Mouse (Mus musculus) liver, embryonic 15.5 days (tissue): Measurements from ENCODE around the gene Chit1. TPM values are rescaled to one million over a fixed set of nuclear protein-coding genes. Genes with fewer than 3 reads are reported as not detected.
A peak's percentile ranks its signal among the peaks of the same experiment; 100 is the strongest.

Experiments
- ATAC-seq: fragments of 200-750 bp; cut with Nextera tagmentation; 2 replicates; pipeline ENCODE4 v1.8.0; 2017; ENCODE audit warnings: moderate number of reproducible peaks, mild to moderate bottlenecking, moderate library complexity; ENCODE audit not compliant: insufficient read depth
- H3K27ac ChIP-seq: fragments of 300-500 bp; sonication (generic); replicated peaks from 2 replicates; pipeline ENCODE4 v1.5.1; 2015; ENCODE audit warnings: mild to moderate bottlenecking, inconsistent platforms
- H3K27me3 ChIP-seq: fragments of 300-500 bp; sonication (generic); 2 replicates; pipeline ENCODE4 v1.6.1; 2015; ENCODE audit warnings: mild to moderate bottlenecking, inconsistent platforms
- H3K36me3 ChIP-seq: fragments of 300-500 bp; sonication (generic); replicated peaks from 2 replicates; pipeline ENCODE4 v1.6.1; 2015; ENCODE audit warnings: moderate library complexity, mild to moderate bottlenecking, inconsistent platforms
- H3K4me1 ChIP-seq: fragments of 300-500 bp; sonication (generic); replicated peaks from 2 replicates; pipeline ENCODE4 v1.6.1; 2015; ENCODE audit warnings: inconsistent platforms
- H3K4me2 ChIP-seq: fragments of 300-500 bp; sonication (generic); 2 replicates; pipeline ENCODE4 v1.6.1; 2015; ENCODE audit warnings: moderate library complexity, mild to moderate bottlenecking, inconsistent platforms
- H3K4me3 ChIP-seq: fragments of 300-500 bp; sonication (generic); replicated peaks from 2 replicates; pipeline ENCODE4 v1.5.1; 2015; ENCODE audit warnings: mild to moderate bottlenecking, inconsistent platforms
- H3K9ac ChIP-seq: fragments of 300-500 bp; sonication (generic); 2 replicates; pipeline ENCODE4 v1.6.1; 2015; ENCODE audit warnings: moderate library complexity, mild to moderate bottlenecking, inconsistent platforms
- H3K9me3 ChIP-seq: fragments of 300-500 bp; sonication (generic); replicated peaks from 2 replicates; pipeline ENCODE4 v1.6.1; 2016; ENCODE audit warnings: inconsistent platforms
- WGBS: fragments of 180-500 bp; shearing (Covaris S2); methylation state at CpG from one replicate; pipeline ENCODE4 v1.1.7; 2015; ENCODE audit warnings: mixed read lengths; ENCODE audit not compliant: insufficient replicate concordance; 5-methylcytosine and 5-hydroxymethylcytosine counted together
- polyA plus RNA-seq: library from polyadenylated mRNA; unstranded; fragments of >200 nt; fragmentation: Nextera tagmentation; extraction: Ambion mirVana; gene quantifications from 2 replicates; pipeline ENCODE4 v1.2.1, GENCODE M21; 2015

Gene Chit1
- polyA plus RNA-seq, 1 experiment from 2014 or later, result 0.07 TPM

DNA sequence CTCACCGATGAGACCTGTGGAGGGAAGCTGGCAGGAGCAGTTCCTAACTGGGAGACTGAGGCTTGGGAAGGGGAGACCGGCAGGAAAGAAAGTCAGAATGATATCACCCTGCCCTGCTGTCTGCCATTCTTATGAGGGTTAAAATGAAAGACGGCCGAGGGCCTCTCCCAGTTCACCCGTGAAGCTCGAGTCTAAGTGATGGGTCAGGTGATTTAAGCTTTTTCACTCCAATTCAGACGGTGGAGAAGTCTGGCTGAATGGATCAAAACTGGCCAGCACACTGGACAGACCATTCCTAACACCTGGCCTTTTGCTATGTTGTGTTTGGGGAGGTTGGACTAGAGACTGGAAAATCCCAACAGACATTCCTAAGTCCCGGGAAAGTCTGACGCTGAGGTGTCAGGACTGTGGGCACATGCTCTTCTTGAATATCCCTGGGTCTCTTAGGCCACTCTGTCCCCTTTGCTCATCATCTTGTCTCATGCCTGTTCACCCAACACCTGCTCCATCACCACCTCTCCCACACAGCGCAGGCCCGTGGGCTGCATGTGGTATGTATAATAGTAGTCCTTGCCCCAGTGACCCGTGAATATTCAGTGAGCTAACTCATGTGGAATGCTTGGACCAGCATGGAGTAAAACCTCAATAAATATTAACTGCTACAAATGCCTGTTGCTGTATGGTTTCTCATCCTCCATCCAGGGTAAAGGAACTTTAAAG lies 11.4 kb upstream of the Chit1 start:
- Histone ChIP-seq H3K27me3 (peaks cover 2% of the 10 kb centered on the region; the same call in 1 of the 2 replicates), H3K9me3 (no peaks in the 10 kb centered on the region), H3K4me3 (peak overlapping the region; percentile 61), H3K4me1 (peaks cover 75% of the 10 kb centered on the region), H3K36me3 (no peaks in the 10 kb centered on the region), H3K9ac (peak overlapping the region; percentile 69), H3K27ac (peak overlapping the region; percentile 97), H3K4me2 (peak overlapping the region; percentile 69)
- peak; percentile 51 for ATAC-seq
- 22% methylated on average over 12 of the region's 12 CpGs for WGBS

DNA sequence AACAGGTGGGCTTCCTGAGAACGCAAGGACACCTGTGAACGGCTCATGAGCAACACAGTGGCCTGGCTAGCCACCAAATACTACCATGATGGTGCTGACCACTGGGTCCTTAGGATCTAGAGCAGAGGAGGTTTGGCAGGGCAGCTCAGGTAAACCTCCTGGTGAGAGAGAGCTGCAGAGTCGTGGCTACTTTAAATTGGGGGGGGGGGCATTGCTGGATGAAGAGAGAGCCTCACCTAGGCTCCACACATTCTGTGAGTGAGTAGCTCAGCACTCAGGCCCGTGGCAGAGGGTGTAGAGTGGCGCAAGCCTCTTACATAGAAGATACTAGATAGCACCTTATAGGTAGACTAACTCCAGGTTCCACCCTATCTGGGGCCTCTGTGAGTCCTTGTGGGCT lies 10.6 kb upstream of the Chit1 start:
- peak overlapping the region; percentile 97 for H3K27ac ChIP-seq
- peak overlapping the region; percentile 12; the same call in 1 of the 2 replicates for H3K9ac ChIP-seq
- H3K36me3 ChIP-seq, result no peaks in the 10 kb centered on the region
- no peak overlapping the region for H3K4me3 ChIP-seq
- H3K27me3 ChIP-seq, result peaks cover 8% of the 10 kb centered on the region
- H3K4me2 ChIP-seq, result peak overlapping the region; percentile 69; the same call in 1 of the 2 replicates
- H3K9me3 ChIP-seq, result no peaks in the 10 kb centered on the region
- ATAC-seq, result no peak
- 67% methylated on average over 5 of the region's 5 CpGs for WGBS
- peaks cover 72% of the 10 kb centered on the region for H3K4me1 ChIP-seq

DNA sequence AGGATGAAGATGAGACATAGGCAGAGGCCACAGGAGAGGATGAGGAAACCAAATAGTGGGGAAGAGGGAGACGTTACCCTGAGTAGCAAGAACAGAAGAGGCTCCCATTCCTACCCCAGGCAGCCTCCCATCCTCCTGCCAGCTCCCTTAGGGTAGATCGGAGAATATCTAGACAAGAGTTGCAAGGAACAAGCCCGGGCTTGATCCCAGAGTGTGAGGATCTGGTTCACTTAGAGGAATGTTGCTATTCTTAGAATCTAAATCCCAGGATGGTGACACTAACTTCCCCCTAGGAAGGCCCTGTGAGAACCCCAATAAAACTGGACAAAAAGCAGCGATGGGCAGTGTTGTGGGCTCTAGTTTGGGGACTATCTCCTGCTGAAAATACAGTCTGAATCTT lies 10.1 kb upstream of the Chit1 start:
- no peak for ATAC-seq
- H3K27ac ChIP-seq, result peak overlapping the region; percentile 97; the same call in 1 of the 2 replicates
- peaks cover 72% of the 10 kb centered on the region for H3K4me1 ChIP-seq
- peaks cover 13% of the 10 kb centered on the region for H3K27me3 ChIP-seq
- 0 out of 2 replicates have a peak overlapping the region, but pooled peaks have one; percentile 12 for H3K9ac ChIP-seq
- whole genome bisulfite sequencing, result 64% methylated on average over 4 of the region's 4 CpGs
- H3K9me3 ChIP-seq, result no peaks in the 10 kb centered on the region
- no peak overlapping the region for H3K4me3 ChIP-seq
- no peaks in the 10 kb centered on the region for H3K36me3 ChIP-seq
- H3K4me2 ChIP-seq, result no peak overlapping the region

DNA sequence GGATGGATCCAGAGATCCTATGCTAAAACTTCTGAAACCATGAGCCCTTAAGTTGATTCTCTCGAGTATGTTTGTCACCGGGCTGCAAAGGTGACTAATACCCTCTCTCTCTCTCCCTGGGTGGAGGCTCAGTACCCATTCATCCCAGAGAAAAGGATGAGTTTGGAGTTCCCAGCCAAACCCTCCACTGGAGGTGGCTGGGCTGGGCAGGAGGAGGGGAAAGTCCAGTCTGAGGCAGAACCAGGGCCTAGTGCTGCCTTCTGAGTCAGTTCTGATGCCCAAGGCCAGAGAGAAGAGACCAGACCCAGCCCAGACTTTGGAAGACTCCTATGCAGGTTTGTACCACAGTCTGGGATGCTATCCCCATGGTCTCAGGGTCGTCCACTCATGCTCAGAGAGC lies 9.4 kb upstream of the Chit1 start:
- Histone ChIP-seq H3K27ac (no peak overlapping the region), H3K4me2 (no peak overlapping the region), H3K4me3 (no peak overlapping the region), H3K9ac (no peak overlapping the region), H3K4me1 (peaks cover 72% of the 10 kb centered on the region), H3K27me3 (peaks cover 17% of the 10 kb centered on the region), H3K36me3 (no peaks in the 10 kb centered on the region), H3K9me3 (no peaks in the 10 kb centered on the region)
- ATAC-seq, result no peak
- WGBS, result 63% methylated on average over 3 of the region's 3 CpGs

DNA sequence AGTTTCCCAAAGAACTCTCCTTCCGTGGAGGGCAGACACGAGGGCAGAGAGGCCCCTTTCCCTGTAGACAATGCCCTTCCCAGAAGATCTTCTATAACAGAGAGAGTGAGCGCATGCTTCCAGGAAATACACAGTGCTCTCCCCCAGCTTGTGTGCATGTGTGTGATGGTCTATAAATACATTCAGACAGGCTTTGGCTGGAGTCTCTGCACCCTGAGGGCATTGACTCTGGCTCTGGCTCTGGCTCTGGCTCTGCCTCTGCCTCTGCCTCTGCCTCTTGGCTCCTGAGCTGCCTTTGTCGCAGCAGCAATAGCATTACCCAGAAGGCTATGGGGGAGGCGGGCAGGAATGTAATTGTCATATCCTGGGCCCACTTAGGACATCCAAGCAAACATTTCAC lies 7.2 kb upstream of the Chit1 start:
- Histone ChIP-seq H3K4me3 (no peak overlapping the region), H3K4me1 (peaks cover 55% of the 10 kb centered on the region), H3K9me3 (no peaks in the 10 kb centered on the region), H3K27ac (no peak overlapping the region), H3K4me2 (no peak overlapping the region), H3K27me3 (peaks cover 29% of the 10 kb centered on the region), H3K36me3 (no peaks in the 10 kb centered on the region), H3K9ac (no peak overlapping the region)
- WGBS, result 66% methylated on average over 5 of the region's 5 CpGs
- no peak for ATAC-seq

DNA sequence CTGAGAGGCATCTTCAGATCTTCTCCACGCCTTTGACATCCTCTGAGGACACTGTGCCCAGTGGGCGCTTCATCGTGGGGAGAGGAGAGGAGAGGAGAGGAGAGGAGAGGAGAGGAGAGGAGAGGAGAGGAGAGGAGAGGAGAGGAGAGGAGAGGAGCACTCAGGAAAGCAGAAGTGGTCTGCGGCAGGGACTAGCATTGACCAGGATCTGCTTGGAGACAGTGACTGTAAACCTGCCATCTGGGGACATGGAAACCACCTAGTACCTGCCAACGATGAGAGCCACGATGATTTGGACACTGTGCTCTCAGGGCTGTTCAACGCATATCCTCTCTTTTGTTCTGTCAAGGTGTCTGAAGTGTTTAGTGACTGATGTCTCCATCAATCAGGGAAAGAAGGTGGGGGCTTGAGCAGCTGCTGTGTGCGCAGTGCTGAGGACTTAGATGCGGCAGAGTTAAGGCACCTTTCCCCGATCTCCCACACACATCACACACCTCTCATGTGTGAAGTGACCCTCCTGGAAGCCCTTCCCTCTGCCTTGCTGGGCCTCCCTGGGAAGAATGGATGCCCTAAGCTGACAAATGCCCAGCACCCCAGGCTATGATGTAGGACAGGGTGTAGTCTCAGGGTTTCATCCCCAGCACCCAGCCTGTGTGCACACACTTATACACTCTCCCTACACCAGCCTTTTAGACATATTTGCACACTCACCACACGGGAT lies 5.8 kb upstream of the Chit1 start:
- Histone ChIP-seq H3K27me3 (peaks cover 29% of the 10 kb centered on the region), H3K27ac (no peak overlapping the region), H3K9ac (no peak overlapping the region), H3K4me2 (no peak overlapping the region), H3K36me3 (no peaks in the 10 kb centered on the region), H3K9me3 (no peaks in the 10 kb centered on the region), H3K4me1 (peaks cover 51% of the 10 kb centered on the region), H3K4me3 (no peak overlapping the region)
- 54% methylated on average over 11 of the region's 11 CpGs for WGBS
- ATAC-seq, result no peak

DNA sequence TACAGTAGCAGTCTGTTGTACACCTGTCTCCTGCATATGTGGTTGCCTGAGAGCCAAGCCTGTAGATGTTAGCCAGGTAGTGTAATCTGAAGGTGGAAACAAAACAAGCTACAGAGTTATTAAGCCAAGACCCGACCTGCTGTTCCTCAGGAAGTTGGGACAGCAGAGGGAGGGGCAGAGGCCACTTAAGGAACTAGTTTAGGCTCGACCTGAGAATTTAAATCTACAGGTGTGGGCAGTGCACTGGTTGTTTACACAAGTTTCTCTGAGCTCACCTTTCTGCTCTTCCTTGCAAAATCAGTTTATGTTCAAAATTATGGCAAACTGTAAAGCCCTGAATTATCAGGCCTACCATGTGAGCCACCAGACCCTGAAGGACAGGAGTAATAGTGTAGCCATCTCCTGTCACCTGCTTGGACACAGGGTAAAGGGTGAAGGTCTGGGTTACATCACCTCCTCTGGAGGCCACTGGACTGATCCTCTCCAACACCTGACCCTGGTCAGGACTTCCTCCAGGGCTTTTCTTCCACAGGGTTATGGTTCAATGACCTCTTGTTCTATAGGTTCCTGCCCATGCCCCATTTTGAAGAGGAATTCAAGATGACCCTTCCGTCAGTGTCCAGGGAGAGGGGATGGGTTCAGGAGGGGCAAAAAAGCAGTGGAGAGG lies 5.1 kb upstream of the Chit1 start:
- WGBS, result 35% methylated on average over 3 of the region's 3 CpGs

DNA sequence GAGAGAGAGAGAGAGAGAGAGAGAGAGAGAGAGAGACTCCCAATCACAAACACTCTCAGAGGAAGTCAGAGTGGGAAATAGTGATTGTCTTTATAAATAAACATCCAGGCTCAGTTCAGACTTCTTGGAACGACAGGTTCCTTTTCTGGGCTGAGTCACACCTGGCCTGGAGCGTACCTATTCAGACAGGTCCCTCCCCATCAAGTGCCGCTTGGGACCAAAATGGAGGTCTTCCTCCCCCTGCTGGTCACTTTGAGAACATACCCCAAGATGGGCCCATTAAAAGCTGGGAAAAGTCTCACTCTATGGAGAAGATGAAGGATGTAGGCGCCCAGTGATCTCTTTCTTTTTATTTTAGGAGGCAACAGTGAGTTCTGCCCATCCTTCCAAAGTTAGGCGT lies 4.3 kb upstream of the Chit1 start:
- Histone ChIP-seq H3K36me3 (no peaks in the 10 kb centered on the region), H3K9me3 (no peaks in the 10 kb centered on the region), H3K4me3 (no peak overlapping the region), H3K4me1 (peaks cover 53% of the 10 kb centered on the region), H3K9ac (no peak overlapping the region), H3K27me3 (peaks cover 29% of the 10 kb centered on the region), H3K4me2 (no peak overlapping the region), H3K27ac (no peak overlapping the region)
- ATAC-seq, result no peak
- 2% methylated on average over 5 of the region's 5 CpGs for WGBS

More for the DNA sequence above, 5.1 kb upstream of the Chit1 start:
- Histone ChIP-seq H3K36me3 (no peaks in the 10 kb centered on the region), H3K4me3 (no peak overlapping the region), H3K4me1 (peaks cover 51% of the 10 kb centered on the region), H3K27me3 (peaks cover 29% of the 10 kb centered on the region), H3K4me2 (no peak overlapping the region), H3K9me3 (no peaks in the 10 kb centered on the region), H3K9ac (0 out of 2 replicates have a peak overlapping the region, but pooled peaks have one; percentile 0), H3K27ac (no peak overlapping the region)
- ATAC-seq, result no peak

DNA sequence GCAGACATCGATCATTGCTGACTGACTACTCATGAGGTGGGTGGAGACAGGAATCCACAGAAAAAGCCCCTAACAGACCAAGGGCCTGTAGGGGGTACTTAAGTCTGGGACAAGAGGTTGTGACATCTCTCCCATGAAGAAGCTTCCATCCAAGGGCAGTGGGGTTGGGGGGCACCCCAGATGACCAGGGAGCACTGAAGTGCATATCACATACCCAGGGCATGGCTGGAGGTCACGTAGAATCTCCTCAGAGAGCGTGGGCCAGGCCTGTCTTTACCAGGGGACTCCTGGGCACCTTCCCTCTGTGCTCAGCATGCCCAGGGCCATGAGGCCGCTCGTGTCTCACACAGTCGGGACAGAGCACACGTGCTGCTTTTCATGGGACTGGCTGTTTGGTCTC lies 3.3 kb upstream of the Chit1 start:
- no peak overlapping the region for H3K9ac ChIP-seq
- no peak overlapping the region for H3K27ac ChIP-seq
- H3K4me1 ChIP-seq, result peaks cover 47% of the 10 kb centered on the region
- no peak overlapping the region for H3K4me3 ChIP-seq
- no peaks in the 10 kb centered on the region for H3K36me3 ChIP-seq
- ATAC-seq, result no peak
- no peaks in the 10 kb centered on the region for H3K9me3 ChIP-seq
- peaks cover 29% of the 10 kb centered on the region for H3K27me3 ChIP-seq
- 76% methylated on average over 7 of the region's 7 CpGs for WGBS
- H3K4me2 ChIP-seq, result no peak overlapping the region

DNA sequence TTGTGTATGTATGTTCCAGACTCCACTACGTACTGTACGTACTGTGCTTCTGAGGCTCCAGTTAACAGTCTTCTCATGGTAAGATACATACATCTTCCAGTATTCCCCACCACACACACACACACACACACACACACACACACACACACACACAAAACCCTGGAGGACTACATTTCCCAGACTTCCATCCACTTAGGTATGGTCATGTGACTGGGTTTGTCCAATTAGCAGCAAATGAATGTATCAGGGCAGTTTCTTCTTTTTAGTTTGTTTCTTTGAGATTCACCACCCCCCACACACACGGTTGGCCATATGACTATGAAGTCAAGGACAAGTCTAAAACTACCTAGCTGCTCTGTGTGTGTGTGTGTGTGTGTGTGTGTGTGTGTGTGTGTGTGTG lies 1.0 kb upstream of the Chit1 start:
- Histone ChIP-seq H3K4me1 (peaks cover 38% of the 10 kb centered on the region), H3K4me2 (peak overlapping the region; percentile 56), H3K4me3 (peak overlapping the region; percentile 20), H3K36me3 (no peaks in the 10 kb centered on the region), H3K27ac (peak overlapping the region; percentile 90), H3K27me3 (peaks cover 30% of the 10 kb centered on the region), H3K9me3 (no peaks in the 10 kb centered on the region), H3K9ac (peak overlapping the region; percentile 35; the same call in 1 of the 2 replicates)
- peak; percentile 63 for ATAC-seq
- 71% methylated on average over 3 of the region's 3 CpGs for WGBS

DNA sequence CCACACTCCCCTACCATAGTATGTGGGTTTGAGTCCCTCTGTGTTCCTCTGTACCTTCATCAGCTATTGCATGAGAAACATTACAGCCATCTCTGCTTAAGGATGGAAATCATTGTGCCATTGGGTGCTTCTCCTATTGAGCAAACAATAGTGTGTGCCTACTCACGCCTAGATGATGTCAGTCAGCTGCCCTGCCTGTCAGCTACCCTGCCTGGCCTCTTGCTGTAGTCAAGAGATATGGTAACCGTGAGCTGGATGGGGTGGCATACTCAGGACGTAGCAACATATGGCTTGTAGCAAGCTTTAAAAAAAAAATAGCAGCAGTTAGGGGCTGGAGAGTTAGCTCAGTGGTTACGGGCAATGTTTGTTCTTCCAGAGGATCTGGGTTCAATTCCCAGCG lies 593 bp upstream of the Chit1 start:
- H3K27ac ChIP-seq, result peak overlapping the region; percentile 90
- H3K27me3 ChIP-seq, result peaks cover 30% of the 10 kb centered on the region
- H3K36me3 ChIP-seq, result no peaks in the 10 kb centered on the region
- peaks cover 35% of the 10 kb centered on the region for H3K4me1 ChIP-seq
- ATAC-seq, result peak; percentile 96
- peak overlapping the region; percentile 35; the same call in 1 of the 2 replicates for H3K9ac ChIP-seq
- 37% methylated on average over 5 of the region's 5 CpGs for WGBS
- H3K4me3 ChIP-seq, result peak overlapping the region; percentile 20
- no peaks in the 10 kb centered on the region for H3K9me3 ChIP-seq
- peak overlapping the region; percentile 56 for H3K4me2 ChIP-seq
